Comparison of ENCODE assay signal across 27 mouse cellular contexts in the genomic region with DNA sequence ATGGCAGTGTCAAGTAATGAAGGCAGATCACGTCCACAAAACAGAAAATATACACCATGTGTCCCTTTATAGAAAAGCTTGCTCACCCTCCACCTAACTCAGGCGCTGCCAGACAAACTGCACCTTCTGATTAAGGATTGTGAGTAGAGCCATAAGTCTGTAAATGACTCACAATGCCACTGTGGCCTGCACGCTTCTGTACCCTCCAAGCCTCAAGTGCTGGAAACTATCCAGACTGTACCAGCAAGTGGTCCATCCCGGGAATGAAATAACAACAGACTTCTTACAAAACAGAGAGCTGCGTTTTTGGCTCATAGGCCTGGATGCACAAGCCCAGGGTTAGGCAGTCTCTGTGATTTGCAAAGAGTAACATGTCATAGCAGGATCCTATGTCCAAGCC. TPM values are rescaled to one million over a fixed set of nuclear protein-coding genes. Genes with fewer than 3 reads are reported as not detected.
DNase-seq lines count a peak whose midpoint lies in the region; ATAC-seq and TF ChIP-seq lines count a peak whose summit lies in the region.
"Had no signal": no experiment of that assay in that cellular context is flagged by ENCODE, and none has a peak within 500 bp of the region (broad histone marks: within the 10 kb centered on the region; RNA-seq: fewer than 3 reads in every experiment).

No protein-coding gene starts in this region.

- H3K4me3 ChIP-seq in hindbrain, embryonic 12.5 days, result no peak overlapping the region
- no peak overlapping the region for H3K4me3 ChIP-seq in hindbrain, embryonic 14.5 days (replicated peaks; ENCODE audit: low read length)
- H3K4me3 ChIP-seq: embryonic facial prominence, embryonic 13.5 days; embryonic facial prominence, embryonic 15.5 days; erythroblast, embryonic 14.5 days; forebrain, embryonic 10.5 days; forebrain, embryonic 12.5 days had no signal

- 0 out of 2 replicates have a peak overlapping the region, but pooled peaks have one; percentile 13 for H3K9ac ChIP-seq in hindbrain, embryonic 12.5 days
- H3K9ac ChIP-seq in hindbrain, embryonic 14.5 days, result no peak overlapping the region
- H3K9ac ChIP-seq: embryonic facial prominence, embryonic 13.5 days; embryonic facial prominence, embryonic 15.5 days; forebrain, embryonic 12.5 days had no signal

- 90% methylated on average over 5 of the region's 5 CpGs for WGBS in hindbrain, embryonic 12.5 days
- 78% methylated on average over 5 of the region's 5 CpGs for WGBS in hindbrain, embryonic 14.5 days

- H3K4me2 ChIP-seq in hindbrain, embryonic 12.5 days (replicated peaks), result no peak overlapping the region
- no peak overlapping the region for H3K4me2 ChIP-seq in hindbrain, embryonic 14.5 days (replicated peaks)
- H3K4me2 ChIP-seq: embryonic facial prominence, embryonic 13.5 days; embryonic facial prominence, embryonic 15.5 days; forebrain, embryonic 12.5 days had no signal

- H3K27ac ChIP-seq in hindbrain, embryonic 12.5 days, result no peak overlapping the region
- no peak overlapping the region for H3K27ac ChIP-seq in hindbrain, embryonic 14.5 days
- H3K27ac ChIP-seq: embryonic facial prominence, embryonic 13.5 days; embryonic facial prominence, embryonic 15.5 days; forebrain, embryonic 10.5 days; forebrain, embryonic 12.5 days had no signal

- peaks cover 37% of the 10 kb centered on the region for H3K36me3 ChIP-seq in hindbrain, embryonic 12.5 days
- peaks cover 19% of the 10 kb centered on the region for H3K36me3 ChIP-seq in hindbrain, embryonic 14.5 days (replicated peaks; ENCODE audit: control insufficient read depth, insufficient read depth)

- no peaks in the 10 kb centered on the region for H3K27me3 ChIP-seq in hindbrain, embryonic 12.5 days
- H3K27me3 ChIP-seq in hindbrain, embryonic 14.5 days (ENCODE audit: control insufficient read depth, insufficient read depth, low read length), result no peaks in the 10 kb centered on the region
- no peaks in the 10 kb centered on the region for H3K27me3 ChIP-seq in Patski
- H3K27me3 ChIP-seq: CH12.LX; embryonic facial prominence, embryonic 13.5 days; embryonic facial prominence, embryonic 15.5 days; forebrain, embryonic 12.5 days had no signal

- DNase-seq in hindbrain, embryonic 14.5 days (ENCODE audit: low spot score), result no peak
- DNase-seq in 3134 (ENCODE audit: extremely low read depth, insufficient read length, low spot score) (peak; percentile 25), MN1 (ENCODE audit: low spot score) (peak; percentile 51), Patski (ENCODE audit: low read depth, low spot score) (peak; percentile 86)
- DNase-seq in adrenal gland, postnatal 14 days, result no peak
- no peak for DNase-seq in cerebellum, postnatal 10 days
- DNase-seq: adrenal gland, adult 2 months; adrenal gland, postnatal 10 days; adrenal gland, postnatal 36 days; B cell, adult 2 months; cerebellum, adult 11-12 months; cerebellum, adult 2 months; cerebellum, adult 9-10 months; cerebellum, postnatal 14 days; cerebellum, postnatal 36 days; embryo, embryonic 11 days had no signal

- CTCF ChIA-PET in Patski (lab: Charles Lee), result interaction anchor here (2.2 kb wide), 1 partner anchor 165 kb away, joined by 5 read pairs; no protein-coding TSS in a partner anchor

- in situ Hi-C loops in Patski (cut with MboI; ENCODE audit: low pct_unique_long_range_greater_than_20kb), result loop anchor here (5.0 kb wide), 1 partner anchor 56 kb away; a partner anchor contains a TSS

- H3K9me3 ChIP-seq in hindbrain, embryonic 12.5 days (replicated peaks), result no peaks in the 10 kb centered on the region
- no peaks in the 10 kb centered on the region for H3K9me3 ChIP-seq in hindbrain, embryonic 14.5 days (ENCODE audit: control insufficient read depth, low read length)
- H3K9me3 ChIP-seq: embryonic facial prominence, embryonic 13.5 days; embryonic facial prominence, embryonic 15.5 days; forebrain, embryonic 10.5 days; forebrain, embryonic 12.5 days; G1E had no signal

- no peak for TF ChIP-seq CTCF in Patski (IDR thresholded peaks at IDR 0.05)

- ATAC-seq in hindbrain, embryonic 12.5 days (ENCODE audit: low FRiP score), result no peak
- no peak for ATAC-seq in hindbrain, embryonic 14.5 days (ENCODE audit: low FRiP score)
- ATAC-seq in Patski, result peak; percentile 95
- ATAC-seq: CD4-positive, CD25-positive, alpha-beta regulatory T cell, adult 4 months; forebrain, embryonic 14.5 days; forebrain, embryonic 16.5 days had no signal

- H3K4me1 ChIP-seq in hindbrain, embryonic 12.5 days, result no peaks in the 10 kb centered on the region
- 0 out of 2 replicates have a peak, but pooled peaks cover 4% of the 10 kb centered on the region for H3K4me1 ChIP-seq in hindbrain, embryonic 14.5 days (replicated peaks; ENCODE audit: control insufficient read depth, insufficient read depth, low read length)
- H3K4me1 ChIP-seq: forebrain, embryonic 10.5 days had no signal

- POLR2A ChIA-PET in Patski (lab: Charles Lee), result no interaction called here

RNA-seq across cellular contexts. Expression of a gene that starts 15.9 kb away (rescaled TPM):
- polyA plus RNA-seq in hindbrain, embryonic 12.5 days (2016; fragmentation: Nextera tagmentation; extraction: Ambion mirVana), result 42.1 and 44.2 TPM in 2 replicates
- 26.8 and 30.9 TPM in 2 replicates for polyA plus RNA-seq in hindbrain, embryonic 14.5 days (2014; fragmentation: Nextera tagmentation; extraction: Ambion mirVana)
- polyA plus RNA-seq in Patski (2021), result 18.3 TPM
- total RNA-seq in adrenal gland, postnatal 14 days (2021), result 15.3 and 16.1 TPM in 2 replicates

RNA-seq across cellular contexts. Expression of a gene that starts 57.2 kb away (rescaled TPM):
- 3.9 and 5.4 TPM in 2 replicates for polyA plus RNA-seq in hindbrain, embryonic 12.5 days (2016; fragmentation: Nextera tagmentation; extraction: Ambion mirVana)
- 2.8 and 3.0 TPM in 2 replicates for polyA plus RNA-seq in hindbrain, embryonic 14.5 days (2014; fragmentation: Nextera tagmentation; extraction: Ambion mirVana)
- 37.3 TPM for polyA plus RNA-seq in Patski (2021)
- total RNA-seq in adrenal gland, postnatal 14 days (2021), result 107 and 136 TPM in 2 replicates
- polyA plus RNA-seq: G1E had no signal

RNA-seq across cellular contexts. Expression of a gene that starts 58.1 kb away (rescaled TPM):
- polyA plus RNA-seq in hindbrain, embryonic 12.5 days (2016; fragmentation: Nextera tagmentation; extraction: Ambion mirVana), result 9.1 and 10.7 TPM in 2 replicates
- polyA plus RNA-seq in hindbrain, embryonic 14.5 days (2014; fragmentation: Nextera tagmentation; extraction: Ambion mirVana), result 9.7 and 10.6 TPM in 2 replicates
- 50.5 TPM for polyA plus RNA-seq in Patski (2021)
- total RNA-seq in adrenal gland, postnatal 14 days (2021), result 49.7 and 51.1 TPM in 2 replicates

Comparison
In these comparisons a context has a peak if more than half of its experiments do, and no peak if none do; other contexts are left out.
1. DNase-seq: peak in 3134 (single experiment), MN1 (single experiment) and Patski (single experiment); none in hindbrain, embryonic 14.5 days (single experiment), adrenal gland, postnatal 14 days (single experiment) and cerebellum, postnatal 10 days (0 of 2).